Mouse (Mus musculus): Measurements from ENCODE around the gene Elmod2. TPM values are rescaled to one million over a fixed set of nuclear protein-coding genes. Genes with fewer than 3 reads are reported as not detected.

Elmod2 gene
- 1 to 10 TPM; 6.5 to 7.1 TPM for total RNA-seq (2021)
- long read RNA-seq, experiment 1, full-length matches to known transcripts: 6 of 7 reads
- long read RNA-seq, experiment 1, partial matches to known transcripts: 0 of 7 reads
- long read RNA-seq, experiment 1, other reads (novel, unspliced or antisense): 1 of 7 reads
- long read RNA-seq, experiment 2, full-length matches to known transcripts: 3 of 4 reads
- long read RNA-seq, experiment 2, partial matches to known transcripts: 0 of 4 reads
- long read RNA-seq, experiment 2, other reads (novel, unspliced or antisense): 1 of 4 reads

DNA sequence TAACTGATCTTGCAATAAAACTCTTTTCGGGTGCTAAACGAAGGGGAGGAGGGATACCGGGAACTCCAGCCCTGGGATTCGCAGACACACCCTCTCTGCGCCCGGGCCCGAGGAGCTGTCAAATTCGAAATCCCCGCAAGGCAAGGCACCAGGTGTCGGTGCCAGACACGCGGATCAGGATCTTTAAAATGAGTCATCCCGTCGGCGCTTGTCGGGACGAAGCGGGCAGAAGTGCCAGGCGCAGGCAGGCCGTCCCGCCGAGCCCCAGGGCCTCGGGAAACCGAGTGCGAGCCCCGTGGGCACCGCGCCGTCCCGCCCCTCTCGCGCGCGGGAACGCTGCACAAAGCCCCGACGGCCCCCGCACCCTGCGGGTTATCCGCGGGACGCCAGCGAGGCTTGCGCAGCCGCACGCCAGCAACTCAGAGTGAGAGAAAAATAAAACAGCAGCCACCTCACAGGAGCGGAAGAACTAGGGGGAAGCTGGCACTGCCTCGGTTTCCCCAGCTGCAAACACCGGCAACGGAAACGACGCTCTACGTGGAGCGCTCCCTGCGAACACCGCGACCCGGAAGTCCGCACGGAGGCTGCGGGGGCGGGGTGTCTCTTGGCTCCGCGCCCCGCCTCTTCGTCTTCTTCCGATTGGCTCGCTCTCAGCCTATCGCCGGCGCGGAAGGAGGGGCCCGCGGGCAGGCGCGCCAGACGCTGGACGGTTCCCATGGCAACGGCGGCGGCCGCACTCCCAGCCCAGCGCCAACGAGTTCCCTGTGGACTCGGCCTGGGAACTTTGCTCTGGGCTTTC is at the start of gene Elmod2:
Gene Elmod2, minus strand, starts transcription at position 588 of the 799 bp plus-strand sequence.
- peak; percentile 99 for DNase-seq
- TF ChIP-seq CTCF (IDR thresholded peaks at IDR 0.05): no peak
- intact Hi-C loops (cut with DNase I): loop anchor here (5.0 kb wide), 1 partner anchor 110 kb away; no protein-coding TSS in a partner anchor

DNA sequence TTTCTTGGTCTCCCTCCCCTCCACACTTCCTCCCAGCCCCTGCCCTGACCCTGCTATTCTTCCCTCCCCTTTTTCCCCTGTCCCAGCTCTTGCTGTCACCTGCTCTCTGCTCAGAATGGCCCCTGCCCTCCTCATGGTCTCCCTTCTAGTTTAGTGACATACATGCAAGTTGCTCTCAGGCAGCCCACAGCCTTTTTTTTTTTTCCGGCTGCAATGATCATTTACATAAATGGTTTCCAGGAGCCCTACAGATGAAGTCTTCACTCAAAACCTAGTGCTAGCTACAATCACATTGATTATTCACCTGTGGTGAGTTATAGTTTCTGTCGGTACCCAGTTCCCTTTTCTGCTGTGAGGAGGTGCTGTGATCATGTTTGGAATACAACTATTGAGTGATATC is 48.7 kb upstream of the Elmod2 start:
- intact Hi-C loops (cut with DNase I): no loop called here
- TF ChIP-seq CTCF (IDR thresholded peaks at IDR 0.05): no peak
- no peak overlapping the region for H3K4me3 ChIP-seq
- no peak for DNase-seq
- H3K27ac ChIP-seq: no peak overlapping the region

More for the DNA sequence above, at the start of gene Elmod2:
- Histone ChIP-seq H3K27ac (peak within 1 kb of the TSS; percentile 91), H3K4me3 (peak within 1 kb of the TSS; percentile 100)

DNA sequence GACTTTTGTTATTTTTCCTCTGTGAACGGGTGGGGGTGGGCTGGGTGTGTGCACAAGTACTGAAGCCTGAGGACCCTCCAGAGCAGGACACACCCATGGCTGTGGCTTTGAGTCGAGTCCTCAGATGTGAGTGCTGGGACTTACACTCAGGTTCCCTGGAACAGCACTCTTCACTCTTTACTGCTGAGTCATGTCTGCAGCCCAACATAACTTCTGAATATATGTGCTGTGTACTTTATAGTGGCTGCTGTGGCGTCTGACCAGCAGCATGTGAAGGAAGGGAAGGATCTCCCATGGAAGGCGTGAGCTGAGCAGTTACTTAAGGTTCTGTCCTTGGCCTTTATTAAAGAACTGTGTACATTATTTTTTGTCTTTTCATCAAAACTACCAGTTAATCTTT is 47.9 kb upstream of the Elmod2 start:
- DNase-seq: no peak
- intact Hi-C loops (cut with DNase I): no loop called here
- TF ChIP-seq CTCF (IDR thresholded peaks at IDR 0.05): no peak
- Histone ChIP-seq H3K27ac (no peak overlapping the region), H3K4me3 (no peak overlapping the region)

DNA sequence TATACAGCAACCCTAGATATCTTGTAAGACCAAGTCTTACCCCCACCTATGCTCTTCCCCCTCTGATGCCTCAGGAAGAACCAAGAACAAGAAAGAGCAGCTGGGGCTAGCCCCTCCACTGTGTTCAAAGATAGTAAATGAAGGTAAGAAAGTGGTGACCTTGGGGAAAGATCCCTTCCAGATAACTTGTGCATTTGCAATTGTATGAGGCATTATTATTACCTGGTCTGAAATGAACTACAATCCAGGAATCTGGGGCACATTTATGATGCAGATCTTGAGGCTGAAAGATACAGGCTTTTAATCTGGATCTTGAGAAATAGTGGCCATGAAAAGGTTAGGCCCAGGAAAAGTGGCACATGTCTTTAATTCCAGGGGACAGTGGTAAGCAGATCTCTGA is 44.9 kb upstream of the Elmod2 start:
- Histone ChIP-seq H3K4me3 (no peak overlapping the region), H3K27ac (no peak overlapping the region)
- no peak for DNase-seq
- no peak for TF ChIP-seq CTCF (IDR thresholded peaks at IDR 0.05)
- intact Hi-C loops (cut with DNase I): no loop called here

DNA sequence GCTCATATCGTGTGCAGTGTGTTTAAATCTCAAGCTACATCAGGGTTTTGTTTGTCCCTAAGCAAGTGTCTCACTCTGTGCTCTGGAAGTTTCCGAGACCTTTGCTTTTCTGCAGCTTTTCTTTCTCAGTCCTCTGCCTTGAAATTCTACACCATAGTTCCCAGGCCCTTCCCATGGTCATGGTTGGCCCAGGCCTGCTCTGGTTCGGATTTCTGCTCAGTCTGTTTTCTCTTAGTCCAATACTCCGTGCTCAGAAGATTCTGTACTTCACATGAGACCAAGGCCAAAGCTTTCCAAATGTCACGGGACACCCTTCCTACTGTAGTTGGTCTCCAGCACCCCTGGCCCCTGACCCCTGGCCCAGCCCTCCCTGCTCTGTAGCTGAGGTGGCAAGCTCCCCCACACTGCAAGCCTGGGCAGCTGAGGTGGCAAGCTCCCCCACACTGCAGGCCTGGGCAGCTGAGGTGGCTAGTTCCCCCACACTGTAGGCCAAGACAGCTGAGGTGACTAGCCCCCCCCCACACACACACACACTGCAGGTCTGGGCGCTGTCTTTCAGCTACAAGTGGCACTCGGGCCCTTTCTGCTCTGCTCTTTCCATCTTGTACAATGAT is 31.0 kb upstream of the Elmod2 start:
- intact Hi-C loops (cut with DNase I): no loop called here
- no peak overlapping the region for H3K4me3 ChIP-seq
- peak overlapping the region; percentile 68 for H3K27ac ChIP-seq
- peak; percentile 33 for DNase-seq
- TF ChIP-seq CTCF (IDR thresholded peaks at IDR 0.05): no peak

DNA sequence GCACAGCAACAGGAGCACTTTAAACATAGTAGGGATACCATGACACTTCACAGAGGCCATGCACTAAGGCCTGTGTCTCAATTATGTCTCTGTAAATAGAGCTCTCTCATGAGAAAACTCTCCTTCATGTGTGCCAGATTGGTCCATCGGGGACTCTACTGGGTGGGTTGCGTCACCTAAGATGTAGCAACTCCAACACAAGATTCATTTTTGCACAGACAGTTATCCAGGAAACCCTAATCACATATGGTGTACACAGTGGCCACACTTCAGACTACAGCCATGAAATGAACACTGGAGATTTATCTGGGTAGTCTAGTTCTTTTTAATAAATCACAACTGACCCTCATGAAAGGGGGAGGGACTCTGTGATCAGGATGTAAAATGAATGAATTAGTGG is 19.0 kb upstream of the Elmod2 start:
- intact Hi-C loops (cut with DNase I): no loop called here
- no peak for DNase-seq
- H3K27ac ChIP-seq: no peak overlapping the region
- TF ChIP-seq CTCF (IDR thresholded peaks at IDR 0.05): no peak
- H3K4me3 ChIP-seq: no peak overlapping the region

DNA sequence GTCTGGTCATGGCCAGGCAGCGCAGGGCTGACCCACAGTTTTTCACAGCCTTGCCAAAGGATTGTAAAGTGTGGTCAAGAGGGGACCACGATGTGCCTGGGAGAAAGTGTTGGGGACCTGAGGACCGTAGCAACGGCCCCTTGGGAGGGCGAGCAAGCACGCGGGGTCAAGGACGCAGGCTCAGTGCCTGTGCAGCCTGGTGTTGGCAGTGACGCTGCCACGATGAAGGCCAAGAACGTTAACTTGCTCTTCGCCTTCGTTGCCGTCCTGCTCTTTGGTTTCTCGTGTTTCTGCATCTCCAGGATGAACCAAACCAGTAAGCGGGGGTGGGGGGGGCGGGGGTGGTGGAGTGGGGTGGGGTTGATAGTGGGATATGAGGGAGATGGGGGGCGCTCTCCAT is 16.0 kb upstream of the Elmod2 start, which contains the start of gene Mgat4d:
Gene Mgat4d, plus strand, starts transcription at position 209 of the 400 bp plus-strand sequence.
- H3K4me3 ChIP-seq: no peak within 1 kb of the TSS
- no peak for DNase-seq
- H3K27ac ChIP-seq: no peak within 1 kb of the TSS
- no peak for TF ChIP-seq CTCF (IDR thresholded peaks at IDR 0.05)
- intact Hi-C loops (cut with DNase I): no loop called here

DNA sequence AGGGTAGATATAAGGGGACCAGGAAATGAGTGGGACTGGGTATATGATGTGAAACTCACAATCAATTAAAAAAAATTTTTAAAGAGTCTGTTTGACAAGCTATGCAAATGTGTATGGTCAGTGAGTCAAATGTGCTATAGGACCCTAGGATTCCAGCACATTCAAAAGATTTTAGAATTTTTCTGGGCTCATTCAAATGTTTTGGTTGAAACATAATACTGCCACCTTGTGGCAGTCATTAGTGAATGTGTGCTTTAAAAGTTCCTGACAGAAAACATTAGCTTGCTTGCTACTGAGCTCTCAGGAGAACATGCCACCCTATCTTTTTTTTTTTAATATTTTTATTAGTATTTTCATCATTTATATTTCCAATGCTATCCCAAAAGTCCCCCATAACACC is 10.4 kb upstream of the Elmod2 start:
- no peak for DNase-seq
- peak; percentile 68 for TF ChIP-seq CTCF (IDR thresholded peaks at IDR 0.05)
- H3K4me3 ChIP-seq: no peak overlapping the region
- intact Hi-C loops (cut with DNase I): loop anchor here (2.0 to 5.0 kb wide), 2 partner anchors 80 to 240 kb away; no protein-coding TSS in a partner anchor
- H3K27ac ChIP-seq: no peak overlapping the region

DNA sequence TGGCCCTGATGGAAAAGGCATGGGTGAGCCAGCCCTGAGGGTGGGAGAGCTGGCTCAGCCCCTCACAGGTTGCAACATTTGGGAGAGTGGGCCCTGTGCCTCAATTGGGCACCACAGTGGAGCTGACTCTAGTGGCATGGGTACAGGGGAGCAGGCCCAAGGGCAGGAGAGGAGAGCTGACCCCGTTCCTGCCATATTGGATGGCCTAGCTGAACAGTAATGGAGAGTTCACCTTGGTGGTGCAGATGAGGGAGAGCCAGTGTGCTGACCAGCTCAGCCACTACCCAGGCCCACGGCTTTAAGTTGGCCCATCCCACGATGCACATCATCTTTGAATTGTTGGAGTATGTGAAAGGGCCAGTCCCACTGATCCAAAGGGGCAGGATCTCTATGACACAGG is 9.8 kb upstream of the Elmod2 start:
- no peak for TF ChIP-seq CTCF (IDR thresholded peaks at IDR 0.05)
- H3K4me3 ChIP-seq: no peak overlapping the region
- intact Hi-C loops (cut with DNase I): loop anchor here (2.0 to 5.0 kb wide), 2 partner anchors 79 to 240 kb away; no protein-coding TSS in a partner anchor
- no peak overlapping the region for H3K27ac ChIP-seq
- DNase-seq: no peak

DNA sequence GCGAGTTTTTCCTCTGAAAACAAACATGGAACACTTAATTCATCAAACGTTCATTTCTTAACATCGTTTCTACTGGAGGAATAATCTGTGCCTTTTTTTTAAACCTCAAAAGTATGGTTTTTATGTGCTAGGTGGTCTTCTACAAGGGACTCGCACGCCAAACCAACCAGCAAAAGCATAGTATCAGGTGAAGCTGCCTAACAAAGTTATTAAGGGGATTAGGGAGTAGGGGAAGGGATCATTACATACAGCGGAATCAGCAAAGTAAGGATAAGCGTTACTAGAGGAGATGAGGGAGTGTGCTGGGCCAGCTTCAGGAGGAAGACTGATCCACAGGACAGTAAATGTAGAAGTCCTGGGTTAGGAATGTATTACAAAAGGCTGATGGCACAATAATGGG is 578 bp upstream of the Elmod2 start:
- H3K4me3 ChIP-seq: peak overlapping the region; percentile 100
- peak overlapping the region; percentile 91 for H3K27ac ChIP-seq
- no peak for DNase-seq
- no peak for TF ChIP-seq CTCF (IDR thresholded peaks at IDR 0.05)
- intact Hi-C loops (cut with DNase I): loop anchor here (5.0 kb wide), 1 partner anchor 109 kb away; no protein-coding TSS in a partner anchor

DNA sequence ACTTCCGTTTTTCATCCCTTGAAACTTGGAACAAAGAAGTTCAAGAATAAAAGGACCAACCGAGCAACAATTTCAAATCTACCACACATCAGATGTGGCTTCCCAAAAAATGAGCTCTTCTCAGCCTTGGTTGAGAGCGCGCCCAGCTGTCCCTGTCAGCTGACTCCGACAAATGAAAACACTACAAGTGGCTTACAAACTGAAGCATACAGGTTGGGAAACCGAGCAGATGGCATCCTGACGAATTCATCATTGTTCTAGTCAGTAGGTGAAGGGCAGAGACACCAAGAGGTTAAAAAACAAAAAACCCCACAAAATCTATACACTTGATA is 753 bp downstream of the Elmod2 start:
- TF ChIP-seq CTCF (IDR thresholded peaks at IDR 0.05): no peak
- Histone ChIP-seq H3K27ac (peak overlapping the region; percentile 91), H3K4me3 (peak overlapping the region; percentile 100)
- DNase-seq: peak; percentile 34
- intact Hi-C loops (cut with DNase I): loop anchor here (5.0 kb wide), 1 partner anchor 111 kb away; no protein-coding TSS in a partner anchor

DNA sequence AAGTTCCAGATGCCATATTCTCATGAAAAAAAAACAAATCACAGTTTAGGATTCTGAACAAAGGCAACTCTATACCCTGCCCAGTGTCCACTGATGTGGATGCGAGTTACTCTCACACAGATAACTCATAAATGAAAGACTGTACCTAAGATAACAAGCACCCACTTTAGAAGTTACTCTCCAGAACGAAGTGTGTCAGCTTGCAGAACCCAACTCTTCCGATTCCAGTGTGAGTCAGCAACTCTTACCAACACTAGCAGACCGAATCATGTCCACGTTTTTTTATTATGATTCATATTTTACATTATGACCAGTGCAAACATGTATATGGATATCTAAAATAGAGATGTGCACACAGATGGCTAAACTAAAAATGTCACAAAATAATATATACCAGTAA is 4.4 kb downstream of the Elmod2 start:
- no peak for TF ChIP-seq CTCF (IDR thresholded peaks at IDR 0.05)
- no peak for DNase-seq
- Histone ChIP-seq H3K27ac (no peak overlapping the region), H3K4me3 (no peak overlapping the region)
- intact Hi-C loops (cut with DNase I): no loop called here

DNA sequence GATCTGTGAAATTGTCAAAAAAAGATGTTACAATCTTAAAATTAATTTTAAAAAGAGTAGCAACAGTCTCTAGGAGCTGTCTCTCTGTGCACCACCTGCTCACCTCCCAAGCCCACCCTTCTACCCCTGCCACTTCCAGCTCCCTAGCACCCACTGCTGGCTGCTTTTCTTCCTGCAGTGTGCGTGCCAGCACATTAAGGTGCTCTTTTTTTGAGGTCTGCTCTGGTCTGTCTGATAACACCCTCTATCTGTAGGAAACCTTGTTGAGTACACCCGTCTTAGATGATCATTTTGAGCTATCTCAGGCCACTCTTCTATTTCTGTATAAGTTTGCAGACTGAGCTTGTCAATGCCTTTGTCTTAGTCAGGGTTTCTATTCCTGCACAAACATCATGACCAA is 9.2 kb downstream of the Elmod2 start:
- intact Hi-C loops (cut with DNase I): no loop called here
- no peak overlapping the region for H3K27ac ChIP-seq
- DNase-seq: no peak
- TF ChIP-seq CTCF (IDR thresholded peaks at IDR 0.05): peak; percentile 25; the same call in 1 of the 2 replicates
- H3K4me3 ChIP-seq: no peak overlapping the region
